Mouse (Mus musculus): ENCODE measurements around the gene Coa5.

DNA sequence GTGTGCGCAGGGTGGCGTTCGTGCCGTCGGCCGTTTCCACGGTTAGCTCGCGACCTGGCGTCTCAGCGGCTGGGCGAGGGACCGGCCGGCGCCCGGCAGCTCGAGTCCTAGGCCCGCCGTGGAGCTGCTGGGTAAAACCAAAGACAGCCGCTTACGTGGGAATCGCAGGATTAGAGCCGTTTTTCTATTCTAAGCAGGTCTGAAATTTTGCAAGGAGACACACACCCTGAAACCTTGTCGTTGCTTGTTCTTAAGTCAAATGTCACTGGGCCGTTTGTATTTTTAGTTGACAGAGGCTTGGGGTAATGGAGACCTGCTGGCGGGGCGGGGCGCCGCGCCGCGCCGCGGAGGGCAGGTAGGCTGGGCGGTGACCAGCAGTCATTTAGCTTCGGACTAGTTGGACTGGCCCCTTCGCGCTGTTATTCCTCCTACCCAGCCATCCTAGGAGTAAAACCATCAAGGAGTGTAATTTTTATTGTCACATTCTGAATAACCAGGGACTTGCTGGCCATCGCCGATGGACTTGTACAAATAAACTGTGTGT, 466 bp upstream of the Coa5 start:
- TF ChIP-seq CTCF (IDR thresholded peaks at IDR 0.05; ENCODE audit: low read depth, low read length), result no peak
- no peak for TF ChIP-seq POLR2A (IDR thresholded peaks at IDR 0.05; ENCODE audit: extremely low read depth, insufficient read depth, low read length)
